Mouse (Mus musculus) thymus, postnatal 10 days (tissue): ENCODE results near the gene Nfe2l3.
"Not testable (repeated sequence)": the region's sequence is repeated elsewhere in the genome, so short reads cannot be mapped to it uniquely, and the experiment has no call there.

Experiments
- DNase-seq, 2 experiments: peaks; one replicate each; pipeline ENCODE4 v3.0.0; 2021; ENCODE audit warnings: low spot score in 2 of 2

The Nfe2l3 gene

GRCm38 (mm10) chr6:51432535-51433397 is at the start of gene Nfe2l3:
Gene Nfe2l3 (plus strand): TSS chr6:51432670.
- peak; percentile 66 to 82 for DNase-seq

GRCm38 (mm10) chr6:51383769-51384755 is 48.4 kb upstream of the Nfe2l3 start:
- DNase-seq, result peak; percentile 75 to 92

- DNase-seq, result no peak
Observed at GRCm38 (mm10) chr6:51390505-51390904, 42.0 kb upstream of the Nfe2l3 start.

GRCm38 (mm10) chr6:51391816-51392490 is 40.5 kb upstream of the Nfe2l3 start:
- DNase-seq, result no peak

GRCm38 (mm10) chr6:51393341-51394128 is 38.9 kb upstream of the Nfe2l3 start:
- DNase-seq, result no peak

- not testable (repeated sequence) for DNase-seq
Observed at GRCm38 (mm10) chr6:51394367-51394766, 38.1 kb upstream of the Nfe2l3 start.

GRCm38 (mm10) chr6:51394963-51395362 is 37.5 kb upstream of the Nfe2l3 start:
- not testable (repeated sequence) for DNase-seq

- no peak for DNase-seq
Observed at GRCm38 (mm10) chr6:51395486-51395885, 37.0 kb upstream of the Nfe2l3 start.

GRCm38 (mm10) chr6:51399113-51399518 is 33.4 kb upstream of the Nfe2l3 start:
- no peak for DNase-seq

GRCm38 (mm10) chr6:51401294-51401693 is 31.2 kb upstream of the Nfe2l3 start:
- DNase-seq, result no peak

- DNase-seq, result no peak
Observed at GRCm38 (mm10) chr6:51403598-51403997, 28.9 kb upstream of the Nfe2l3 start.

GRCm38 (mm10) chr6:51404502-51404901 is 28.0 kb upstream of the Nfe2l3 start:
- DNase-seq, result no peak

- no peak for DNase-seq
Observed at GRCm38 (mm10) chr6:51416433-51416832, 16.0 kb upstream of the Nfe2l3 start.

- DNase-seq, result no peak
Observed at GRCm38 (mm10) chr6:51417306-51417936, 15.0 kb upstream of the Nfe2l3 start.

- DNase-seq, result no peak
Observed at GRCm38 (mm10) chr6:51423466-51424122, 8.9 kb upstream of the Nfe2l3 start.

GRCm38 (mm10) chr6:51424537-51424936 is 7.9 kb upstream of the Nfe2l3 start:
- DNase-seq, result no peak

GRCm38 (mm10) chr6:51434270-51434669 is 1.8 kb downstream of the Nfe2l3 start:
- no peak for DNase-seq

GRCm38 (mm10) chr6:51437665-51438064 is 5.2 kb downstream of the Nfe2l3 start:
- DNase-seq, result no peak

GRCm38 (mm10) chr6:51438826-51439330 is 6.4 kb downstream of the Nfe2l3 start:
- DNase-seq, result no peak
